In genomic region chr11:69153831-69154230, GRCm38 (mm10) we compare ENCODE assay signal across 28 mouse cellular contexts. TPM values are rescaled to one million over a fixed set of nuclear protein-coding genes. Genes with fewer than 3 reads are reported as not detected.
A peak's percentile ranks its signal among the peaks of the same experiment; 100 is the strongest.
DNase-seq lines count a peak whose midpoint lies in the region; TF ChIP-seq lines count a peak whose summit lies in the region.
"Had no signal": no experiment of that assay in that cellular context is flagged by ENCODE, and none has a peak within 500 bp of the region (broad histone marks: within the 10 kb centered on the region; RNA-seq: fewer than 3 reads in every experiment).

No protein-coding gene starts in this region.

- peak overlapping the region; percentile 68 for H3K27ac ChIP-seq in layer of hippocampus, adult 2 months

- TF ChIP-seq CTCF in layer of hippocampus, adult 2 months (conservative IDR thresholded peaks at IDR 0.05), result no peak

- DNase-seq in layer of hippocampus, adult 11-12 months (ENCODE audit: low spot score), result peak; percentile 45
- DNase-seq in layer of hippocampus, postnatal 10 days (ENCODE audit: low spot score in 2 of 2), result no peak
- peak in 1 of 2 experiments; percentile 33 for DNase-seq in layer of hippocampus, adult 2 months (ENCODE audit: low spot score in 2 of 2)
- no peak for DNase-seq in layer of hippocampus, adult 9-10 months (ENCODE audit: low spot score)
- peak; percentile 43 to 51 for DNase-seq in layer of hippocampus, postnatal 36 days
- no peak for DNase-seq in layer of hippocampus, postnatal 14 days (ENCODE audit: low spot score in 2 of 2)
- DNase-seq in Muller cell, postnatal 12 days (ENCODE audit: inconsistent ontology term), result peak; percentile 32
- no peak for DNase-seq in adrenal gland, adult 2 months
- DNase-seq: adrenal gland, adult 8-10 months; adrenal gland, postnatal 10 days; adrenal gland, postnatal 14 days; adrenal gland, postnatal 25 days; adrenal gland, postnatal 36 days; B cell, adult 2 months; cerebellum, adult 11 months; cerebellum, adult 11-12 months; cerebellum, adult 18-20 months; cerebellum, adult 2 months had no signal

- no peak overlapping the region for H3K4me3 ChIP-seq in layer of hippocampus, adult 2 months

RNA-seq across cellular contexts. Expression of gene Alox12b, which starts 3.0 kb away (rescaled TPM):
- total RNA-seq in layer of hippocampus, postnatal 10 days (2021), result under 1 TPM; 0.27 to 0.31 TPM
- 10 to 100 TPM in 1 of 2 experiments, 1 to 10 TPM in 1; 8.7 to 12.2 TPM for total RNA-seq in layer of hippocampus, adult 2 months (2021)
- total RNA-seq in layer of hippocampus, postnatal 36 days (2021), result 1 to 10 TPM; 5.8 to 7.4 TPM
- under 1 TPM; 0.65 to 0.95 TPM for total RNA-seq in layer of hippocampus, postnatal 14 days (2021)
- not detected for total RNA-seq in adrenal gland, adult 2 months (2021)
- not detected in 2 replicates for polyA plus RNA-seq in adrenal gland, adult 2 months (2012; rRNA removed)
- total RNA-seq: adrenal gland, adult 18-20 months; adrenal gland, adult 8-10 months; adrenal gland, postnatal 10 days; adrenal gland, postnatal 14 days; adrenal gland, postnatal 25 days; adrenal gland, postnatal 36 days; adrenal gland, postnatal 4 days; CH12.LX; G1E; MEL had no signal
- polyA plus RNA-seq: activated CD4-positive, CD25-positive, alpha-beta regulatory T cell, adult 4 months; C2C12; CD4-positive, CD25-positive, alpha-beta regulatory T cell, adult 4 months; G1E; Patski had no signal

RNA-seq across cellular contexts. Expression of gene Aloxe3, which starts 28.1 kb away (rescaled TPM):
- 1 to 10 TPM; 5.8 to 6.6 TPM for total RNA-seq in layer of hippocampus, postnatal 10 days (2021)
- total RNA-seq in layer of hippocampus, adult 2 months (2021), result 10 to 100 TPM in 1 of 2 experiments, 1 to 10 TPM in 1; 7.8 to 11.1 TPM
- total RNA-seq in layer of hippocampus, postnatal 36 days (2021), result 1 to 10 TPM; 6.6 to 6.9 TPM
- 1 to 10 TPM; 2.9 to 5.7 TPM for total RNA-seq in layer of hippocampus, postnatal 14 days (2021)
- 1 to 10 TPM in 1 of 2 experiments, under 1 TPM in 1; 0.79 to 1.0 TPM for total RNA-seq in adrenal gland, adult 2 months (2021)
- 1.4 and 2.5 TPM in 2 replicates for polyA plus RNA-seq in adrenal gland, adult 2 months (2012; rRNA removed)
- total RNA-seq: MEL had no signal
- polyA plus RNA-seq: G1E had no signal

RNA-seq across cellular contexts. Expression of gene 9130213A22Rik, which starts 31.4 kb away (rescaled TPM):
- under 1 TPM; 0.59 to 0.89 TPM for total RNA-seq in layer of hippocampus, postnatal 10 days (2021)
- 1 to 10 TPM; 1.4 to 1.5 TPM for total RNA-seq in layer of hippocampus, adult 2 months (2021)
- 1 to 10 TPM in 1 of 2 experiments, under 1 TPM in 1; 0.96 to 1.2 TPM for total RNA-seq in layer of hippocampus, postnatal 36 days (2021)
- total RNA-seq in layer of hippocampus, postnatal 14 days (2021), result under 1 TPM; 0.88 to 0.95 TPM
- under 1 TPM; 0.59 to 0.78 TPM for total RNA-seq in adrenal gland, adult 2 months (2021)
- 2.3 and 3.0 TPM in 2 replicates for polyA plus RNA-seq in adrenal gland, adult 2 months (2012; rRNA removed)
- total RNA-seq: CH12.LX, ES-E14 had no signal
- polyA plus RNA-seq: activated CD4-positive, CD25-positive, alpha-beta regulatory T cell, adult 4 months; CD4-positive, CD25-positive, alpha-beta regulatory T cell, adult 4 months had no signal

RNA-seq across cellular contexts. Expression of gene Hes7, which starts 33.6 kb away (rescaled TPM):
- under 1 TPM; 0.54 to 0.96 TPM for total RNA-seq in layer of hippocampus, postnatal 10 days (2021)
- total RNA-seq in layer of hippocampus, adult 2 months (2021), result 1 to 10 TPM in 1 of 2 experiments, under 1 TPM in 1; 0.79 to 1.0 TPM
- total RNA-seq in layer of hippocampus, postnatal 36 days (2021), result 1 to 10 TPM in 1 of 2 experiments, under 1 TPM in 1; 0.68 to 1.1 TPM
- under 1 TPM; 0.46 to 0.62 TPM for total RNA-seq in layer of hippocampus, postnatal 14 days (2021)
- total RNA-seq in adrenal gland, adult 2 months (2021), result not detected
- polyA plus RNA-seq in adrenal gland, adult 2 months (2012; rRNA removed), result 1.3 and 1.6 TPM in 2 replicates
- total RNA-seq: adrenal gland, postnatal 25 days; ES-E14 had no signal
- polyA plus RNA-seq: activated CD4-positive, CD25-positive, alpha-beta regulatory T cell, adult 4 months; CD4-positive, CD25-positive, alpha-beta regulatory T cell, adult 4 months had no signal

RNA-seq across cellular contexts. Expression of gene Alox8, which starts 43.8 kb away (rescaled TPM):
- total RNA-seq in layer of hippocampus, postnatal 10 days (2021), result 1 to 10 TPM; 5.2 to 6.9 TPM
- total RNA-seq in layer of hippocampus, adult 2 months (2021), result 1 to 10 TPM; 7.5 to 8.2 TPM
- 1 to 10 TPM; 5.8 to 7.2 TPM for total RNA-seq in layer of hippocampus, postnatal 36 days (2021)
- 1 to 10 TPM; 5.5 to 8.4 TPM for total RNA-seq in layer of hippocampus, postnatal 14 days (2021)
- not detected for total RNA-seq in adrenal gland, adult 2 months (2021)
- not detected in 2 replicates for polyA plus RNA-seq in adrenal gland, adult 2 months (2012; rRNA removed)
- total RNA-seq: adrenal gland, adult 18-20 months; adrenal gland, adult 8-10 months; adrenal gland, postnatal 10 days; adrenal gland, postnatal 14 days; adrenal gland, postnatal 25 days; adrenal gland, postnatal 36 days had no signal
- polyA plus RNA-seq: G1E, Patski had no signal

Comparison
In these comparisons a context has a peak if more than half of its experiments do, and no peak if none do; other contexts are left out.
1. DNase-seq: peak in layer of hippocampus, adult 11-12 months (single experiment), layer of hippocampus, postnatal 36 days (2 of 2) and Muller cell, postnatal 12 days (single experiment); none in layer of hippocampus, postnatal 10 days (0 of 2), layer of hippocampus, adult 9-10 months (single experiment), layer of hippocampus, postnatal 14 days (0 of 2) and adrenal gland, adult 2 months (single experiment).